Mouse (Mus musculus) CD4-positive helper T cell, adult 2 months (primary cell): ENCODE measurements around the gene Cma1.
"Not testable (repeated sequence)": the region's sequence is repeated elsewhere in the genome, so short reads cannot be mapped to it uniquely, and the experiment has no call there.

Source experiments
- DNase-seq: peaks from one replicate; pipeline ENCODE4 v3.0.0-alpha.2; 2012; ENCODE audit warnings: low read depth, missing footprints, low spot score

Cma1 gene

GRCm38 (mm10) chr14:55944575-55944974, at the start of gene Cma1:
Gene Cma1 (minus strand): TSS chr14:55944675.
- no peak for DNase-seq

GRCm38 (mm10) chr14:55987464-55987863, 43.0 kb upstream of the Cma1 start:
- DNase-seq = not testable (repeated sequence)

- DNase-seq = peak; percentile 10
These were observed 19.4 kb upstream of the Cma1 start for GRCm38 (mm10) chr14:55963900-55964299.

- no peak for DNase-seq
These were observed 18.8 kb upstream of the Cma1 start for GRCm38 (mm10) chr14:55963263-55963662.

- DNase-seq = no peak
These were observed 6.0 kb upstream of the Cma1 start, which contains the start of gene Cma2 for GRCm38 (mm10) chr14:55950346-55951030. Gene Cma2 (plus strand): TSS chr14:55950980.

GRCm38 (mm10) chr14:55946269-55946969, 1.9 kb upstream of the Cma1 start:
- peak; percentile 23 for DNase-seq

GRCm38 (mm10) chr14:55943601-55944000, 874 bp downstream of the Cma1 start:
- DNase-seq = no peak

GRCm38 (mm10) chr14:55940070-55940800, 4.2 kb downstream of the Cma1 start:
- DNase-seq = no peak

GRCm38 (mm10) chr14:55933586-55933985, 10.9 kb downstream of the Cma1 start:
- DNase-seq = no peak

- DNase-seq = no peak
These were observed 15.0 kb downstream of the Cma1 start for GRCm38 (mm10) chr14:55929263-55929997.

- DNase-seq = no peak
These were observed 17.6 kb downstream of the Cma1 start for GRCm38 (mm10) chr14:55926847-55927246.

- DNase-seq = no peak
These were observed 21.8 kb downstream of the Cma1 start for GRCm38 (mm10) chr14:55922475-55923232.

GRCm38 (mm10) chr14:55918240-55919082, 26.0 kb downstream of the Cma1 start:
- DNase-seq = peak; percentile 86

- peak; percentile 62 for DNase-seq
These were observed 31.1 kb downstream of the Cma1 start for GRCm38 (mm10) chr14:55913406-55913805.

- DNase-seq = peak; percentile 22
These were observed 39.0 kb downstream of the Cma1 start for GRCm38 (mm10) chr14:55905518-55905917.

GRCm38 (mm10) chr14:55900414-55900755, 44.1 kb downstream of the Cma1 start:
- no peak for DNase-seq

- DNase-seq = peak; percentile 93
These were observed 44.6 kb downstream of the Cma1 start, which contains the start of gene Sdr39u1 for GRCm38 (mm10) chr14:55899701-55900413. Gene Sdr39u1 (minus strand): TSS chr14:55900293.

GRCm38 (mm10) chr14:55898947-55899346, 45.5 kb downstream of the Cma1 start:
- DNase-seq = no peak

GRCm38 (mm10) chr14:55897671-55898070, 46.8 kb downstream of the Cma1 start:
- DNase-seq = no peak
